Mouse (Mus musculus) MEL (cell line): ENCODE data around the gene Ttf2. TPM values are rescaled to one million over a fixed set of nuclear protein-coding genes. Genes with fewer than 3 reads are reported as not detected.

Source experiments
- DNase-seq: peaks from one replicate; pipeline ENCODE4 v3.0.0; 2011; ENCODE audit warnings: low read depth, low spot score
- H3K27ac ChIP-seq: 2 replicates; pipeline ENCODE4 v1.5.1; 2012; ENCODE audit warnings: low read depth, mild to moderate bottlenecking, control low read depth, low read length, moderate library complexity; ENCODE audit not compliant: control insufficient read depth
- H3K27me3 ChIP-seq, 2 experiments: fragments of 150-350 bp in 1 of 2; sonication (generic) in 1 of 2; 2 replicates each; pipeline ENCODE4 v1.6.1; 2012; ENCODE audit warnings: low read length in 2 of 2, mild to moderate bottlenecking in 2 of 2, improper control_type of control experiment in 1 of 2, moderate library complexity in 1 of 2; ENCODE audit not compliant: insufficient read depth in 2 of 2, control insufficient read depth in 1 of 2
- H3K36me3 ChIP-seq, 2 experiments: 2 replicates each; pipeline ENCODE4 v1.6.1; 2012 to 2014; ENCODE audit warnings: low read length in 2 of 2, improper control_type of control experiment in 1 of 2, inconsistent platforms in 1 of 2, mild to moderate bottlenecking in 1 of 2; ENCODE audit not compliant: insufficient read depth in 2 of 2, control insufficient read depth in 1 of 2
- H3K4me1 ChIP-seq, 2 experiments: fragments of 150-350 bp in 1 of 2; sonication (generic) in 1 of 2; 2 replicates each; pipeline ENCODE4 v1.6.1; 2012; ENCODE audit warnings: low read length in 2 of 2, improper control_type of control experiment in 1 of 2, mild to moderate bottlenecking in 1 of 2; ENCODE audit not compliant: insufficient read depth in 2 of 2, control insufficient read depth in 1 of 2
- H3K4me3 ChIP-seq, 2 experiments: fragments of 150-350 bp in 1 of 2; sonication (generic) in 1 of 2; 2 replicates each; pipeline ENCODE4 v1.5.1; 2012; ENCODE audit warnings: low read depth in 2 of 2, low read length in 2 of 2, mild to moderate bottlenecking in 2 of 2, moderate library complexity in 2 of 2, control low read depth in 1 of 2, improper control_type of control experiment in 1 of 2; ENCODE audit not compliant: control insufficient read depth in 1 of 2, insufficient read depth in 1 of 2
- H3K79me2 ChIP-seq: 2 replicates; pipeline ENCODE4 v1.6.1; 2012; ENCODE audit warnings: mild to moderate bottlenecking, low read length, moderate library complexity; ENCODE audit not compliant: control insufficient read depth, poor library complexity, insufficient read depth
- H3K9ac ChIP-seq: 2 replicates; pipeline ENCODE4 v1.6.1; 2012; ENCODE audit warnings: low read depth, mild to moderate bottlenecking, control low read depth, low read length, moderate library complexity; ENCODE audit not compliant: control insufficient read depth, poor library complexity, severe bottlenecking
- H3K9me3 ChIP-seq: fragments of 150-350 bp; sonication (generic); replicated peaks from 2 replicates; pipeline ENCODE4 v1.6.1; 2012; ENCODE audit warnings: mild to moderate bottlenecking, low read length, improper control_type of control experiment, moderate library complexity; ENCODE audit not compliant: insufficient read depth
- BHLHE40 ChIP-seq: IDR thresholded peaks from 2 replicates; pipeline ENCODE4 v1.6.1; 2012; ENCODE audit warnings: low read depth, mild to moderate bottlenecking, inconsistent platforms, low read length, improper control_type of control experiment, borderline replicate concordance
- E2F4 ChIP-seq: IDR thresholded peaks from 2 replicates; pipeline ENCODE4 v1.6.1; 2011; ENCODE audit warnings: low read depth, low read length, improper control_type of control experiment, borderline replicate concordance
- HCFC1 ChIP-seq: IDR thresholded peaks from 2 replicates; pipeline ENCODE4 v1.6.1; 2012; ENCODE audit warnings: low read depth, mild to moderate bottlenecking, inconsistent platforms, low read length, improper control_type of control experiment, moderate library complexity
- MAFK ChIP-seq: IDR thresholded peaks from 2 replicates; pipeline ENCODE4 v1.6.1; 2011; ENCODE audit warnings: low read depth, mild to moderate bottlenecking, low read length, improper control_type of control experiment, borderline replicate concordance
- MAX ChIP-seq: IDR thresholded peaks from 2 replicates; pipeline ENCODE4 v1.6.1; 2011; ENCODE audit warnings: low read length, improper control_type of control experiment
- POLR2A ChIP-seq, 2 experiments: IDR thresholded peaks; 2 replicates each; pipeline ENCODE4 v1.6.1; 2011 to 2012; ENCODE audit warnings: low read length in 2 of 2, mild to moderate bottlenecking in 2 of 2, control low read depth in 1 of 2, improper control_type of control experiment in 1 of 2, low read depth in 1 of 2, moderate library complexity in 1 of 2; ENCODE audit not compliant: control insufficient read depth in 1 of 2, insufficient read depth in 1 of 2, poor library complexity in 1 of 2
- POLR2AphosphoS2 ChIP-seq: IDR thresholded peaks from 2 replicates; pipeline ENCODE4 v1.6.1; 2011; ENCODE audit warnings: low read length, improper control_type of control experiment
- SIN3A ChIP-seq: IDR thresholded peaks from 2 replicates; pipeline ENCODE4 v1.6.1; 2012; ENCODE audit warnings: low read length, improper control_type of control experiment, inconsistent platforms
- SMC3 ChIP-seq: IDR thresholded peaks from 2 replicates; pipeline ENCODE4 v1.6.1; 2011; ENCODE audit warnings: low read depth, low read length, improper control_type of control experiment
- TCF12 ChIP-seq: IDR thresholded peaks from 2 replicates; pipeline ENCODE4 v1.6.1; 2014; ENCODE audit warnings: low read depth, mild to moderate bottlenecking, inconsistent platforms, low read length, improper control_type of control experiment, moderate library complexity
- USF2 ChIP-seq, 2 experiments: IDR thresholded peaks; 2 replicates each; pipeline ENCODE4 v1.6.1; 2011 to 2012; ENCODE audit warnings: improper control_type of control experiment in 2 of 2, low read length in 2 of 2, borderline replicate concordance in 1 of 2, inconsistent platforms in 1 of 2, low read depth in 1 of 2, mild to moderate bottlenecking in 1 of 2; ENCODE audit not compliant: insufficient read depth in 1 of 2
- ZKSCAN1 ChIP-seq: IDR thresholded peaks from 2 replicates; pipeline ENCODE4 v1.6.1; 2012; ENCODE audit warnings: low read depth, mild to moderate bottlenecking, inconsistent platforms, low read length, improper control_type of control experiment, moderate library complexity
- ZMIZ1 ChIP-seq: IDR thresholded peaks from 2 replicates; pipeline ENCODE4 v1.6.1; 2012; ENCODE audit warnings: low read depth, mild to moderate bottlenecking, inconsistent platforms, low read length, improper control_type of control experiment, moderate library complexity
- ZNF384 ChIP-seq: IDR thresholded peaks from 2 replicates; pipeline ENCODE4 v1.6.1; 2012; ENCODE audit warnings: low read depth, mild to moderate bottlenecking, inconsistent platforms, low read length, improper control_type of control experiment
- polyA plus RNA-seq, 2 experiments: library from polyadenylated mRNA; stranded (reverse) in 1 of 2; unstranded in 1 of 2; fragments of >175 nt in 1 of 2; fragments of >200 nt in 1 of 2; gene quantifications; 2 replicates each; pipeline versions ENCODE4 v1.2.1 to v1.2.4; 2012; ENCODE audit warnings: low replicate concordance in 2 of 2, low read depth in 1 of 2; ENCODE audit not compliant: insufficient read length in 2 of 2, insufficient read depth in 1 of 2, missing spikeins in 1 of 2
- total RNA-seq: library from RNA; depleted of rRNA; stranded (reverse); fragments of 300-350 nt; gene quantifications from 2 replicates; pipeline ENCODE4 v1.2.3, GENCODE M21; 2012

The Ttf2 gene
- total and polyA plus RNA-seq, 3 experiments, result 27.7 to 34.4 TPM; not detected in 1

DNA sequence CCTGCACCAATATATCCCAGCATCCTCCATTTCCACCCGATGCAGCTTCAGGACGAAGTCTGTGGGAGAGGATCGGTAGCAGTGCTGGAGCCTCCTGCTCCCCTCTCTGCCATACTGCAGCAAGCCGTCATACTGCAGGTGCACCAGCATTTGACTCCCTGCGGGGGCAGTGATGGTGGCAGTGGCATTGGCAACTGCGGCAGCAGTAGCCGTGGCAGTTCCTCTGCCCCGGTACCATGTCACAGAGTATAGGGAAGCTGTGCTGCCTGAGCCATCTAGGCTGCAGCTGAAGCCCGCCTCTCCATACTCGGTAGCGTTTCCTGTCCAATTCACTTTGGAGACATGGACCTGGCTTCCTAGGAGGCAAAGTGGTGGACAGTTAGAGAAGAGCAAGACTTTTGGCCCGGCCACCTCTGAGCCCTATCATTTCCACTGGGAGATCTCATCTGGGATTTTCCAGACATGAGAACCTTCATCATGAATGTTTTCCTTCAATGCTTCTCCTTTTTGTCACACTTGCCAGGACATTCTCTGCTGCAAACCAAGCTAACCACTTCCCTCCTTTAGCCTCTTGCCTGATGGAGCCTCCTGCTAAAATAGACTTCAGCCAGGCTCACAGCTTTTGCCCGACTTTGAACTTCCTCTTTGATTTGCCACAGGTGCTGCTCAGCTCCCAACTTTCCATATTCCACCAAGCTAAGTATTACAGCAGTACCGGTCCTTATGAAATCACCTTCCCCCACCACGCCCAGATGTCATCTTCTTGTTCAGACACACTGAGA, 34.3 kb upstream of the Ttf2 start:
- no peak for DNase-seq

DNA sequence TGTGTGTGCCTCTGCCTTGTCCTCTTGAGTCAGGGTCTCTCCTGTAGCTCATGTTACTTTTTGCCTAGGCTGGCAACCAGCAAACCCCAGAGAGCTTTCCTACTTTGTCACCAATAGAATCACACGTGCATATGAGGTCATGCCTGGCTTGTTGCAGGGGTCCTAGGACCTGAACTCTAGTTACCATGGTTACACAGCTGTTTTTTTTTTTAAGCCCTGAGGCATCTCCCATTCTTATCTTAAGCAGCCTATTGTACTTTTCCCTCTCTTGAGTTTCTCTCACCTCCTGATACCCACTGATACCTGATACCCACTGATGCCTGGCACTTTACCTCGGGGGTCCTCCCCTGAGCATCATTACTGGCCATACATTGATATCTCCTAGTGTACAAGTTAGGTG, 30.3 kb upstream of the Ttf2 start:
- Histone ChIP-seq H3K36me3 (no peaks in the 10 kb centered on the region), H3K4me1 (no peaks in the 10 kb centered on the region), H3K79me2 (no peaks in the 10 kb centered on the region), H3K27ac (no peak overlapping the region), H3K9ac (no peak overlapping the region), H3K9me3 (no peaks in the 10 kb centered on the region), H3K27me3 (no peaks in the 10 kb centered on the region), H3K4me3 (no peak overlapping the region)
- TF ChIP-seq ZKSCAN1 (no peak), MAX (no peak), SIN3A (no peak), POLR2A (IDR thresholded peaks at IDR 0.05; ENCODE audit: control insufficient read depth in 1 of 2, insufficient read depth in 1 of 2, low read depth in 1 of 2, low read length in 2 of 2, poor library complexity in 1 of 2) (no peak), HCFC1 (no peak), BHLHE40 (no peak), ZNF384 (no peak), TCF12 (no peak), USF2 (IDR thresholded peaks at IDR 0.05; ENCODE audit: borderline replicate concordance in 1 of 2, insufficient read depth in 1 of 2, low read depth in 1 of 2, low read length in 2 of 2) (no peak), POLR2AphosphoS2 (no peak), ZMIZ1 (no peak), SMC3 (no peak), MAFK (no peak)
- DNase-seq, result no peak

More for the DNA sequence above, 34.3 kb upstream of the Ttf2 start:
- peaks cover 0 to 6% of the 10 kb centered on the region in 2 experiments; a peak in 2 of 4 replicates for H3K36me3 ChIP-seq
- no peaks in the 10 kb centered on the region for H3K27me3 ChIP-seq
- H3K4me3 ChIP-seq, result no peak overlapping the region
- no peaks in the 10 kb centered on the region for H3K4me1 ChIP-seq
- TF ChIP-seq ZMIZ1 (no peak), E2F4 (no peak), MAFK (no peak)
- no peaks in the 10 kb centered on the region for H3K79me2 ChIP-seq
- no peak overlapping the region for H3K9ac ChIP-seq
- no peak overlapping the region for H3K27ac ChIP-seq
- H3K9me3 ChIP-seq, result no peaks in the 10 kb centered on the region
